Mouse (Mus musculus) neural tube, embryonic 15.5 days (tissue): ENCODE data around the gene Aebp1. TPM values are rescaled to one million over a fixed set of nuclear protein-coding genes. Genes with fewer than 3 reads are reported as not detected.

Experiments
- ATAC-seq: fragments of 200-750 bp; cut with Nextera tagmentation; 2 replicates; pipeline ENCODE4 v1.8.0; 2017; ENCODE audit warnings: mild to moderate bottlenecking, moderate TSS enrichment, moderate library complexity; ENCODE audit not compliant: low FRiP score
- H3K27ac ChIP-seq: fragments of 300-500 bp; sonication (generic); replicated peaks from 2 replicates; pipeline ENCODE4 v1.5.1; 2015; ENCODE audit warnings: mild to moderate bottlenecking, inconsistent platforms
- H3K27me3 ChIP-seq: fragments of 300-500 bp; sonication (generic); replicated peaks from 2 replicates; pipeline ENCODE4 v1.6.1; 2015; ENCODE audit warnings: inconsistent platforms
- H3K36me3 ChIP-seq: fragments of 300-500 bp; sonication (generic); 2 replicates; pipeline ENCODE4 v1.6.1; 2015; ENCODE audit warnings: inconsistent platforms
- H3K4me1 ChIP-seq: fragments of 300-500 bp; sonication (generic); 2 replicates; pipeline ENCODE4 v1.6.1; 2015; ENCODE audit warnings: inconsistent platforms
- H3K4me2 ChIP-seq: fragments of 300-500 bp; sonication (generic); 2 replicates; pipeline ENCODE4 v1.6.1; 2015; ENCODE audit warnings: inconsistent platforms, mild to moderate bottlenecking, moderate library complexity
- H3K4me3 ChIP-seq: fragments of 300-500 bp; sonication (generic); replicated peaks from 2 replicates; pipeline ENCODE4 v1.5.1; 2015; ENCODE audit warnings: mild to moderate bottlenecking, inconsistent platforms
- H3K9ac ChIP-seq: fragments of 300-500 bp; sonication (generic); replicated peaks from 2 replicates; pipeline ENCODE4 v1.6.1; 2015; ENCODE audit warnings: mild to moderate bottlenecking, inconsistent platforms
- H3K9me3 ChIP-seq: fragments of 300-500 bp; sonication (generic); replicated peaks from 2 replicates; pipeline ENCODE4 v1.6.1; 2016; ENCODE audit warnings: inconsistent platforms
- WGBS: fragments of 180-500 bp; shearing (Covaris S2); methylation state at CpG from one replicate; pipeline ENCODE4 v1.1.7; 2015; ENCODE audit warnings: mixed read lengths; 5-methylcytosine and 5-hydroxymethylcytosine counted together
- polyA plus RNA-seq: library from polyadenylated mRNA; unstranded; fragments of >200 nt; fragmentation: Nextera tagmentation; extraction: Ambion mirVana; gene quantifications from 2 replicates; pipeline ENCODE4 v1.2.1, GENCODE M21; 2015

Gene Aebp1
- polyA plus RNA-seq, 1 experiment from 2014 or later = 22.1 TPM

DNA sequence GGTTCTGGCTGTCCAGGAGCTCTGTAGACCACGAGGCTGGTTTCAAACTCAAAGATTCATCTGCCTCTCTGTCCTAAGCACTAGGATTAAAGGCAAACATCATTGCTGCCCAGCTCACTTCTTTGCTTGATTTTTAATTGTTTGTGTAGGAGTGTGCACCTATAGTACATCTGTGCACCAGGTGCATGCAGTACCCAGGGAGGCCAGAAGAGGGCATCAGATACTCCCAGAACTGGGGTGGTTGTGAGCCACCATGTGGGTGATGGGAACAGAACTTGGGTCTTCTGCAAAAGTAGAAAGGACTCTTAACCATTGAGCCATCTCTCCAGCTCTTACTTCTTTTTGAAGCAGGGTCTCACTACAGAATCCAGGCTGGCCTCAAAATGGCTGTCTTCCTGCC lies 3.0 kb upstream of the Aebp1 start:
- WGBS = 80% methylated on average over 1 of the region's 1 CpGs
- H3K27ac ChIP-seq = no peak overlapping the region
- H3K4me1 ChIP-seq = peaks cover 16% of the 10 kb centered on the region
- no peak overlapping the region for H3K4me2 ChIP-seq
- H3K9me3 ChIP-seq = no peaks in the 10 kb centered on the region
- H3K9ac ChIP-seq = no peak overlapping the region
- no peak for ATAC-seq
- H3K27me3 ChIP-seq = peaks cover 42% of the 10 kb centered on the region
- H3K4me3 ChIP-seq = no peak overlapping the region
- H3K36me3 ChIP-seq = no peaks in the 10 kb centered on the region

DNA sequence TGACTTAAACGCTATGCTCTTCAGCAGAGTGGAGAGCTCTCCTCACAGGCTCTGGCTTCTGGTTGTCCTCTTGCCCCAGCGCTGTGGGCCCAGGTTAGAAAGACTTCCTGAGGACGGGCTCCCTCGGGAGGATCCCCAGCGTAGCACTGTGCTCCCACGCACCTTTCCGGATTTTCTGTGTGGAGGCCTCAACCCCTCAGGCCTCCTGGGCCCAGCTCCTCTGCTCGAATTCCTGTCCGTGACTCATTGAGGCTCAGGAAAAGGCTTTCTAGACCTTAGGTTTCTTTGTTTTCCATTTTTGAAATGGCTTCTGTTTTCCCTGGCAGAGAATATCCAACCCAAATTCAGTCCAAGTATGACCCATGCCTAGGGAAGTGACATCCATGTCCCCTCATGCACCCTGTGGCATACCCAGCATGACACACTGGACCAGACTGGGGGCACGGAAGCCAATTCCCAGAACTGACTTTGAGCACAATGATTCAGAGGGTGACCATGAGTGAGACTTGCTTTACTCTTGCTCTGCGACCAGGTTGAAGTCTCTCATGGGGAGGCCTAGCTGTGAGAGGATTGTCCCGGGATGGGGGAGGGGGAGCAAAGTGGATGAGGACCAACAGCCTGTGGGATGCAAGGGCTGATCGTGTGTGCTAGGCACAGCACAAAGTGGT lies 1.7 kb upstream of the Aebp1 start:
- Histone ChIP-seq H3K4me3 (no peak overlapping the region), H3K9me3 (no peaks in the 10 kb centered on the region), H3K27ac (no peak overlapping the region), H3K9ac (no peak overlapping the region), H3K4me2 (no peak overlapping the region), H3K4me1 (peaks cover 16% of the 10 kb centered on the region), H3K27me3 (peaks cover 44% of the 10 kb centered on the region), H3K36me3 (no peaks in the 10 kb centered on the region)
- no peak for ATAC-seq
- 87% methylated on average over 13 of the region's 13 CpGs for WGBS

DNA sequence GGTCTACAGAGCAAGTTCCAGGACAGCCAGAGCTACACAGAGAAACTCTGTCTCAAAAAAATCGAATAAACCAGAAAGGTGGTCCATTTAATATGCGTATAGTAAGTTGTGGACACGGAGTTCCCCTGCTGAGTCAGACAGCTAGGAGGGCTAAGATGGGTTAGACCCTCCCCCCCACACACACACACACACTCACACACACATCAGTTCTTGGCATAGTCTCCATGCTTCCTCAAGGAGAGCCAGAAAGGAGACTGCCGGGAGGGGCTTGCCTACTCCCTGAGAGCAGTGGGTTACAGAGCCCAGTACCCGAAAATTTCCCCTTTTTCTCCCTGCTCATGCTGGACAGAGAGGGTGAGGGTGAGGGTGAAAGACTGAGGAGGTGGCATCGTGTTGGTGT lies 1.1 kb upstream of the Aebp1 start:
- Histone ChIP-seq H3K4me2 (no peak overlapping the region), H3K27me3 (peaks cover 44% of the 10 kb centered on the region), H3K9me3 (no peaks in the 10 kb centered on the region), H3K4me3 (no peak overlapping the region), H3K4me1 (peaks cover 16% of the 10 kb centered on the region), H3K36me3 (no peaks in the 10 kb centered on the region), H3K27ac (no peak overlapping the region), H3K9ac (no peak overlapping the region)
- ATAC-seq = no peak
- 70% methylated on average over 6 of the region's 6 CpGs for WGBS

DNA sequence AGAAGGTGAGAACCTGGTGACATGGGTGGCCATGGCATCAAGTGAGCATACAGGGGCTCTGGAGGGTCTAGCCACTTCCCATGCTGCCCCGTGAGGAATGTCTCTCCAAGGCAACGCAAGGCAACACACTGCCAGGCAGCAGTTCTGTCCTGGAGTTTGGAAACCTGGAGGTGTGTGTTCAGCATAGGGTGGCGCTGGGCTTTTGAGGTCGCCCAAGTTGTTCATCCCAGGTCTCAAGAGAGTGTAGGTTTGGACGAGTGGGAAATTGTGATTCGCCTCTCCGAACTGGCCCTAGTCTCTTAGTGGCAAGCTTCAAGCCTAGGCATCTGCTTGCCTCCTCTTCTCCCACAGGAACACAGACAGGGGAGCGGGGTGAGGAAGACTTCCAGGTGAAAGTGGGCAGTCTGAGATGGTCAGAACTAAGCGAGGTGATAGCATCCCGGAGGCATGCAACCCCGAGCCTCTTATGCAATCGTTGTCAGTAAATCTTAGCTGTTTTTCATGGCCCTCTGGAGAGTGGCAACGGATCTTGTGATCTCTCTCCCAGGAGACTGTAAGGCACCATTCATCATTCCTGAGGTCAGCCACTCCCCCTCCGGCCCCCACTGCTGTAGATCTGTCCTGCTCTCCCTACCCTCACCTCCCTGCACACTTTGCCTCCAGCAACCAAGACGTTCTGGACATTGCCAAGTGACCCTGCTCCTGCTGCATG lies 803 bp downstream of the Aebp1 start:
- Histone ChIP-seq H3K4me2 (peak overlapping the region; percentile 63), H3K27ac (0 out of 2 replicates have a peak overlapping the region, but pooled peaks have one; percentile 20), H3K9me3 (no peaks in the 10 kb centered on the region), H3K27me3 (peaks cover 44% of the 10 kb centered on the region), H3K4me3 (peak overlapping the region; percentile 37), H3K36me3 (no peaks in the 10 kb centered on the region), H3K4me1 (peaks cover 16% of the 10 kb centered on the region), H3K9ac (no peak overlapping the region)
- no peak for ATAC-seq
- WGBS = 20% methylated on average over 15 of the region's 15 CpGs

DNA sequence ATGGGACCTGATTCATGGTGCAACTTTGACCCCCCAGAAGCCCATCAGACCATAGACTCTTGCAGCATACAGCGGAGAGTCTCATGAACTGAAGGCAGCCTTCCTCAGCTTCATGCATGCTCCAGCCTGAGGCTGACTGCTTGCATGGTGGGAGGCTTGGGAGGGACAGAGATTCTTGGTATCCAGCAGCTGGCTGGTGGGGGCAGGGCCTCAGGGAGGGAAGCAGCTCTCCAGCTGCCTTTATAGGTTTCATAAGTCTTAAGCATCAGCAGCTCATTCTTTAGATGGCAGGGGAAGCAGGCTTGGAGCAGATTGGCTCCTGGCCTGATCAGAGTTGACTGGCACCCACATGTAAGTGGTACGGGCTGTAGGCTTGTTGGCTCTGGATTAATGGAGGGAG lies 5.4 kb downstream of the Aebp1 start:
- ATAC-seq = no peak
- 85% methylated on average over 2 of the region's 2 CpGs for WGBS
- H3K4me2 ChIP-seq = no peak overlapping the region

DNA sequence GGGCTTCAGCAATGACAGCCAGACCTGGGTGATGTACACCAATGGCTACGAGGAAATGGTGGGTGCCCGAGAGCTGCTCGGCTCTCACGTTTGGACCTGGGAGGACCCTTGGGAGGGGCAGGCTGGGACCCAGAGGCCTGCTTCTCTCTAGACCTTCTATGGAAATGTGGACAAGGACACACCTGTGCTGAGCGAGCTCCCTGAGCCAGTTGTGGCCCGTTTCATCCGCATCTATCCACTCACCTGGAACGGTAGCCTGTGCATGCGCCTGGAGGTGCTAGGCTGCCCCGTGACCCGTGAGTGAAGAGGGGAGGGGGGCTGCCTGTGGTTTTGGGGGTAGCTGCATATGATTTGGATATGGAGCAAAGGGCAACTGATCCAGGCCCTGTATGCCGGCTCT lies 6.6 kb downstream of the Aebp1 start:
- Histone ChIP-seq H3K9me3 (no peaks in the 10 kb centered on the region), H3K9ac (no peak overlapping the region), H3K4me3 (no peak overlapping the region), H3K4me1 (no peaks in the 10 kb centered on the region), H3K27ac (no peak overlapping the region), H3K4me2 (no peak overlapping the region), H3K36me3 (peaks cover 24% of the 10 kb centered on the region), H3K27me3 (peaks cover 6% of the 10 kb centered on the region)
- WGBS = 92% methylated on average over 12 of the region's 12 CpGs
- no peak for ATAC-seq

More for the DNA sequence above, 5.4 kb downstream of the Aebp1 start:
- Histone ChIP-seq H3K27ac (no peak overlapping the region), H3K9ac (no peak overlapping the region), H3K4me3 (no peak overlapping the region), H3K9me3 (no peaks in the 10 kb centered on the region), H3K4me1 (peaks cover 4% of the 10 kb centered on the region; the same call in 1 of the 2 replicates), H3K36me3 (peaks cover 13% of the 10 kb centered on the region), H3K27me3 (peaks cover 17% of the 10 kb centered on the region)

DNA sequence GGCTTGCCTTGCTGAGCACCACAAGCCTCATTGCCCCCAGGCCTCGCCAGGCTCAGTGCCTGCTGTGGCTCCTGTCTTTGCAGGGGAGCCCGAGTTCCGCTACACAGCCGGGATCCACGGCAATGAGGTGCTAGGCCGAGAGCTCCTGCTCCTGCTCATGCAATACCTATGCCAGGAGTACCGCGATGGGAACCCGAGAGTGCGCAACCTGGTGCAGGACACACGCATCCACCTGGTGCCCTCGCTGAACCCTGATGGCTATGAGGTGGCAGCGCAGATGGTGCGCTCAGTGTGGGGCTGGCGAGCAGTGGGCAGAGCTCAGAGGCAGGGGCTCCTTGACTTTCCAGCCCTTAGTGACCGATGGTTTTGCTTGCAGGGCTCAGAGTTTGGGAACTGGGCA lies 7.6 kb downstream of the Aebp1 start:
- Histone ChIP-seq H3K9me3 (no peaks in the 10 kb centered on the region), H3K4me2 (no peak overlapping the region), H3K36me3 (peaks cover 34% of the 10 kb centered on the region), H3K27me3 (no peaks in the 10 kb centered on the region), H3K9ac (no peak overlapping the region), H3K27ac (no peak overlapping the region), H3K4me1 (no peaks in the 10 kb centered on the region), H3K4me3 (no peak overlapping the region)
- 92% methylated on average over 16 of the region's 16 CpGs for WGBS
- no peak for ATAC-seq

DNA sequence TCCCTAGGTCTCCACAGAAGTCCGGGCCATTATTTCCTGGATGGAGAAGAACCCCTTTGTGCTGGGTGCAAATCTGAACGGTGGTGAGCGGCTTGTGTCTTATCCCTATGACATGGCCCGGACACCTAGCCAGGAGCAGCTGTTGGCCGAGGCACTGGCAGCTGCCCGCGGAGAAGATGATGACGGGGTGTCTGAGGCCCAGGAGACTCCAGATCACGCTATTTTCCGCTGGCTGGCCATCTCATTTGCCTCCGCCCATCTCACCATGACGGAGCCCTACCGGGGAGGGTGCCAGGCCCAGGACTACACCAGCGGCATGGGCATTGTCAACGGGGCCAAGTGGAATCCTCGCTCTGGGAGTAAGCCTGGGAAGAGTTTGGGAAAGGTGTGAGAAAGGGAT lies 8.3 kb downstream of the Aebp1 start:
- 90% methylated on average over 16 of the region's 16 CpGs for WGBS
- peaks cover 41% of the 10 kb centered on the region for H3K36me3 ChIP-seq
- H3K4me3 ChIP-seq = no peak overlapping the region
- H3K9ac ChIP-seq = no peak overlapping the region
- ATAC-seq = no peak
- no peaks in the 10 kb centered on the region for H3K27me3 ChIP-seq
- H3K4me1 ChIP-seq = no peaks in the 10 kb centered on the region
- H3K9me3 ChIP-seq = no peaks in the 10 kb centered on the region
- no peak overlapping the region for H3K27ac ChIP-seq
- H3K4me2 ChIP-seq = no peak overlapping the region

DNA sequence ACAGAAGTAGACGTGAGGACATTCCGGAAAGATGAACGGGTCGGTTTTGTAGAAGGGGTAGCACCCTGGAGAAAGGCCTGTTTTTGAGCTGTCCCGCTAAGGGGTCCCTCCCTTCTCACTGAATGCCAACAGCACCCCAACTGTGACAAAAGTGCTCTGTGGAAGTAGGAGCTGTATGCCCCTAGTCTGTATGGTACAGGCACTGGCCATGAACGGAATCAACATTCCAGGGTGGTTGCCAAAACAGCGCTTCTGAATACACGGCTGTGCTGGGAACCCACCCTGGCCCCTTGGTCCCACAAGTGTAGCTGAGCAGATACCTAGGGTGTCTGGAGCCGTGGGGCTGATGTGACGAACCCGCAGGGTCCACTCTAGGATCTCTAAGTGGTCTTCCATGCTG lies 11.0 kb downstream of the Aebp1 start:
- ATAC-seq = no peak
- H3K27me3 ChIP-seq = no peaks in the 10 kb centered on the region
- H3K36me3 ChIP-seq = peaks cover 44% of the 10 kb centered on the region
- no peak overlapping the region for H3K9ac ChIP-seq
- WGBS = 97% methylated on average over 11 of the region's 11 CpGs
- H3K27ac ChIP-seq = no peak overlapping the region
- peaks cover 17% of the 10 kb centered on the region for H3K4me1 ChIP-seq
- H3K9me3 ChIP-seq = no peaks in the 10 kb centered on the region
- no peak overlapping the region for H3K4me2 ChIP-seq
- no peak overlapping the region for H3K4me3 ChIP-seq

DNA sequence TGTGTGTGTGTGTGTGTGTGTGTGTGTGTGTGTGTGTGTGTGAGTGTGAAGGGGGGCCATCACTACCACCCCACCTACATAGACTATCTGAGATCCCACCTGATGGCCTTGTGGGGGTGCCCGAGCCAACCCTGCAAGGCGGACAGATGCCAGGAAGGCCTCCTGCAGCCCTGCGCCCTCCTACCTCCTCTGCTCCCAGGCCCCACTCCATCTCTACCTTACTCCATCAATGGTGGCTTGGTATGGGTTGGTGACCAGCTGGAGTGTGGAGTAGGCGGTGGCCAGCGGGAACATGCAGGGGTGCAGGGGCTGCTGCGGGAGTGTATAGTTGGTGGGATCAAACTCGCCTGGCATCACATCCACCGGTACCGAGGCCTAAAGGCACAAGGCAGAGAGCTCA lies 11.4 kb downstream of the Aebp1 start:
- no peak overlapping the region for H3K27ac ChIP-seq
- no peak overlapping the region for H3K9ac ChIP-seq
- peaks cover 17% of the 10 kb centered on the region for H3K4me1 ChIP-seq
- no peak overlapping the region for H3K4me2 ChIP-seq
- H3K27me3 ChIP-seq = no peaks in the 10 kb centered on the region
- peaks cover 44% of the 10 kb centered on the region for H3K36me3 ChIP-seq
- 97% methylated on average over 9 of the region's 9 CpGs for WGBS
- H3K9me3 ChIP-seq = no peaks in the 10 kb centered on the region
- H3K4me3 ChIP-seq = no peak overlapping the region
- no peak for ATAC-seq

DNA sequence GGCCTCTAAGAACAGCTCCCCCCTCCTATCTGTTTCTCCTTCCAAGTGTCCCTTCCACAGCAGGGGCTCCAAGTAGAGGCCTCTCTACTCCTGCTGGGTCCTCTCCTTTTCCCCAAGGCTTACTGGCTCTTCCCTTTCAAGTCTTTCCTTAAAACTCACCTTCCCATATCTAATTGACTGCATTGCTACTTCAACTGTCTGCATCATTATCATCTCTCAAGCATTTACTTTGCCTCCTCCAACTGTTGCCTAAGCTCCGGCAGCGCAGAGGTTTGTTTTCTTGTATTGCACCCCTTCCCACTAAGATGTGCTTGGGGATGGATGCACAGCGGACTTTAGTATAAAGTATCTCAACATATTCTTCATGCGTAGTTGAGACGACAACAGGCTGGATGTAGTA lies 15.7 kb downstream of the Aebp1 start:
- no peak for ATAC-seq
- Histone ChIP-seq H3K9ac (peak overlapping the region; percentile 63), H3K4me2 (peak overlapping the region; percentile 73), H3K9me3 (no peaks in the 10 kb centered on the region), H3K4me3 (peak overlapping the region; percentile 80), H3K4me1 (peaks cover 27% of the 10 kb centered on the region), H3K36me3 (peaks cover 28% of the 10 kb centered on the region), H3K27me3 (no peaks in the 10 kb centered on the region), H3K27ac (no peak overlapping the region)
- 2% methylated on average over 5 of the region's 5 CpGs for WGBS

DNA sequence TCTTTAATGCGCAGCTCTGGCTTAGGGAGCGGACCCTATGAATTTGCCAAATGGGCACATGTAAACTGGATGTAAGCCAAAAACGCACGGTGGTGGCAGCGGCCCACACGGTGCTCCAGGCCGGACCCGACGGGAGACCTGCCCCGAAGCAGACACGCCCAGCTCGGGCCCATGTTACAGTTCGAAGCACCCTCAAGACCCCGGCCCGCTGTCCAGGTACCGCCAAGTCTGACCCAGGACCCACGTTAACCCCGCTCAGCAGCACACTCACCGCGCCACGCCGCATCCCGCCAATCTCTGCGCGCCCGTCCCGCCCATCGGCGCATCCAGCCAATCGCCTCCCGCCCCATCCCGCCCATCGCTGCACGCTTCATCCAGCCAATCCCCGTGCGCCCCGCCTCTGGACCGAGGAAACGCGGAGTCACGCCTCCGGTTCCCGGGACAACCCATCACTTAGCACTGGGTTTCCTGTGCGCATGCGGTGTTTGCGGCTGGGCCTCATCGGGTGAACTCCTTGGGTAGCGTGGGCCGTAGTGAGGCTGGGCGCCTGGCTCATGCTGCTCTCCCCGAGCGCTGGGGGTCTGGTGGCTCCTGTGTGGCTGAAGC lies 16.3 kb downstream of the Aebp1 start, which contains the start of gene Pold2:
TSS of gene Pold2 (minus strand) at position 372 of the 606 bp plus-strand sequence.
- peak within 1 kb of the TSS; percentile 63 for H3K9ac ChIP-seq
- H3K4me1 ChIP-seq = peaks cover 27% of the 10 kb centered on the region
- peak; percentile 99 for ATAC-seq
- no peaks in the 10 kb centered on the region for H3K27me3 ChIP-seq
- peaks cover 22% of the 10 kb centered on the region for H3K36me3 ChIP-seq
- H3K4me3 ChIP-seq = peak within 1 kb of the TSS; percentile 80
- H3K4me2 ChIP-seq = peak within 1 kb of the TSS; percentile 73
- peak within 1 kb of the TSS; percentile 85 for H3K27ac ChIP-seq
- 0% methylated on average over 52 of the region's 52 CpGs for WGBS
- H3K9me3 ChIP-seq = no peaks in the 10 kb centered on the region
